Mouse (Mus musculus): ENCODE results near the gene Tbc1d15.

GRCm38 (mm10) chr10:115187390-115187789 lies 63.9 kb downstream of the Tbc1d15 start:
- no peak for TF ChIP-seq CTCF (IDR thresholded peaks at IDR 0.05; ENCODE audit: low read depth, low read length)
- TF ChIP-seq POLR2A (IDR thresholded peaks at IDR 0.05; ENCODE audit: extremely low read depth, insufficient read depth, low read length), result no peak
